Mouse (Mus musculus) neural tube, embryonic 11.5 days (tissue): ENCODE measurements around the gene Aox2. TPM values are rescaled to one million over a fixed set of nuclear protein-coding genes. Genes with fewer than 3 reads are reported as not detected.

Source experiments
- ATAC-seq: fragments of 200-750 bp; cut with Nextera tagmentation; 2 replicates; pipeline ENCODE4 v1.8.0; 2017; ENCODE audit warnings: moderate number of reproducible peaks, mild to moderate bottlenecking, moderate TSS enrichment, moderate library complexity; ENCODE audit not compliant: insufficient read depth, low FRiP score, low TSS enrichment
- DNase-seq: peaks from one replicate; pipeline ENCODE4 v3.0.0-alpha.2; 2015; ENCODE audit warnings: low spot score
- H3K27ac ChIP-seq: fragments of 300-500 bp; sonication (generic); 2 replicates; pipeline ENCODE4 v1.5.1; 2014; ENCODE audit warnings: low read depth, mild to moderate bottlenecking, low read length
- H3K27me3 ChIP-seq: fragments of 300-500 bp; sonication (generic); 2 replicates; pipeline ENCODE4 v1.6.1; 2014; ENCODE audit warnings: mild to moderate bottlenecking, low read length, mixed read lengths; ENCODE audit not compliant: control insufficient read depth, insufficient read depth
- H3K36me3 ChIP-seq: fragments of 300-500 bp; sonication (generic); 2 replicates; pipeline ENCODE4 v1.6.1; 2014; ENCODE audit warnings: mild to moderate bottlenecking, low read length, moderate library complexity, mixed read lengths; ENCODE audit not compliant: control insufficient read depth, insufficient read depth
- H3K4me1 ChIP-seq: fragments of 300-500 bp; sonication (generic); 2 replicates; pipeline ENCODE4 v1.6.1; 2014; ENCODE audit warnings: low read length, mixed read lengths; ENCODE audit not compliant: control insufficient read depth, insufficient read depth
- H3K4me2 ChIP-seq: fragments of 300-500 bp; sonication (generic); 2 replicates; pipeline ENCODE4 v1.6.1; 2014; ENCODE audit warnings: low read depth, mild to moderate bottlenecking, moderate library complexity
- H3K4me3 ChIP-seq: fragments of 300-500 bp; sonication (generic); 2 replicates; pipeline ENCODE4 v1.5.1; 2014; ENCODE audit warnings: low read depth, low read length
- H3K9ac ChIP-seq: fragments of 300-500 bp; sonication (generic); 2 replicates; pipeline ENCODE4 v1.6.1; 2014; ENCODE audit warnings: mild to moderate bottlenecking, low read length
- H3K9me3 ChIP-seq: fragments of 300-500 bp; sonication (generic); 2 replicates; pipeline ENCODE4 v1.6.1; 2016; ENCODE audit warnings: low read length; ENCODE audit not compliant: control insufficient read depth
- WGBS: fragments of 180-500 bp; shearing (Covaris S2); extraction: QIAGEN DNeasy Blood & Tissue Kit; methylation state at CpG from one replicate; pipeline ENCODE4 v1.1.7; 2014; 5-methylcytosine and 5-hydroxymethylcytosine counted together
- polyA plus RNA-seq: library from polyadenylated mRNA; unstranded; fragments of >200 nt; fragmentation: Nextera tagmentation; extraction: Ambion mirVana; gene quantifications from 2 replicates; pipeline ENCODE4 v1.2.1, GENCODE M21; 2014

Gene Aox2
- polyA plus RNA-seq, 1 experiment from 2014 or later = not detected

- H3K4me2 ChIP-seq = peak within 1 kb of the TSS; percentile 64
- under 1% methylated on average over 79 of the region's 79 CpGs for WGBS
- H3K36me3 ChIP-seq = peaks cover 2% of the 10 kb centered on the region; the same call in 1 of the 2 replicates
- H3K4me3 ChIP-seq = peak within 1 kb of the TSS; percentile 100
- peak within 1 kb of the TSS; percentile 100 for H3K9ac ChIP-seq
- H3K27ac ChIP-seq = peak within 1 kb of the TSS; percentile 98
- H3K4me1 ChIP-seq = peaks cover 3% of the 10 kb centered on the region; the same call in 1 of the 2 replicates
- no peaks in the 10 kb centered on the region for H3K27me3 ChIP-seq
- no peaks in the 10 kb centered on the region for H3K9me3 ChIP-seq
- ATAC-seq (peak; percentile 93), DNase-seq (peak; percentile 95)
These were observed 145.5 kb downstream of the Aox2 start, which contains the start of gene Clk1 for GRCm38 (mm10) chr1:58423371-58424248. Clk1 (minus strand) TSS chr1:58424066.

DNA sequence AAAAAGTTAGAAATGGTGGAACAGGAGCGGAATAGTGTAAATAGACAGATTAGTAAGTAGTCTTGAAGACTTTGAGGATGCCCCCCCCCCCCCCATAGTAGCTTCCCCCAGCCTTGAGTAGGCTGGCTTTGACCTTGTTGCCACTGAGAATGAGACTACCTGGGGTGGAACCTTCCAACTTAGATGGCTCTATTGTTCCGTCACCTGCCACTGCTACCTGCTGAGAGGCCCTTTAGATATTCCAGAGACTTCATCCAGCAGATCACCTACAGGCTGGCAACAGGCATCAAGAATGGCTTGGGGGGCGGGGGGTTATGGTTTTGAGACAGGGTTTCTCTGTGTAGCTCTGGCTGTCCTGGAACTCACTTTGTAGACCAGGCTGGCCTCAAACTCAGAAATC, 146.4 kb downstream of the Aox2 start:
- H3K27me3 ChIP-seq = no peaks in the 10 kb centered on the region
- no peaks in the 10 kb centered on the region for H3K9me3 ChIP-seq
- DNase-seq (no peak), ATAC-seq (0 out of 2 replicates have a peak, but pooled peaks have one; percentile 3)
- WGBS = 86% methylated on average over 3 of the region's 3 CpGs
- no peak overlapping the region for H3K9ac ChIP-seq
- H3K4me1 ChIP-seq = peaks cover 3% of the 10 kb centered on the region; the same call in 1 of the 2 replicates
- no peak overlapping the region for H3K4me2 ChIP-seq
- H3K27ac ChIP-seq = no peak overlapping the region
- H3K4me3 ChIP-seq = no peak overlapping the region
- peaks cover 2% of the 10 kb centered on the region; the same call in 1 of the 2 replicates for H3K36me3 ChIP-seq

Other genes with a start within 250 kb of the Aox2 start
- gene Aox1, start 248.4 kb upstream of the Aox2 start, polyA plus RNA-seq = 0.16 TPM in 2 replicates
- 0.14 TPM in 1 of 2 replicates, not detected in the other for gene Aox3, start 165.2 kb upstream of the Aox2 start, polyA plus RNA-seq
- 0.04 TPM in 1 of 2 replicates, not detected in the other for gene Aox4, start 67.9 kb upstream of the Aox2 start, polyA plus RNA-seq
- gene Bzw1, start 114.6 kb downstream of the Aox2 start, polyA plus RNA-seq = 535 and 540 TPM in 2 replicates
- 146 and 155 TPM in 2 replicates for gene Clk1, start 145.7 kb downstream of the Aox2 start, polyA plus RNA-seq
- 67.8 and 68.5 TPM in 2 replicates for gene Nif3l1, start 166.8 kb downstream of the Aox2 start, polyA plus RNA-seq
- gene Ppil3, start 167.2 kb downstream of the Aox2 start, polyA plus RNA-seq = 60.0 and 67.6 TPM in 2 replicates
- 41.9 and 49.0 TPM in 2 replicates for gene Orc2, start 226.8 kb downstream of the Aox2 start, polyA plus RNA-seq